In the genomic region with DNA sequence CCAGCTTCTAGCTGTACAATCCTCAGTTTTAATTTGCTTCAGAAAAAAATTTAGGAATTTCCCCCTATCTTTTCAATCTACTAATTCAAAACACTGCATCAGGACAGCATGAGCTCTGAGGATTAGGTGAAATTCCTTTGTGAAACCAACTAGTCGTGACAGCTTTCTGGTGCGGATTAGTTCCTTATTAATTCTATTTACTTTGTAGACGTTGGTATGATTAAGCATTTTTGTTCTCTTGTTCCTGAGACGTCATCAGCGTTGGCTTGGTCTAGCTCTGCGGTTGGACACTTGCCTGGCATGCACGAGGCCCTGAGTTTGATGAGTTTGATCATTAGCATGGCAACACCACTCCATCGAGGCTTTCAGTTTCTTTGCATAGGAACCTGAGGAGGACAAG, we compare ENCODE assay signal across 13 mouse cellular contexts.
"Had no signal": no experiment of that assay in that cellular context is flagged by ENCODE, and none has a peak within 500 bp of the region (broad histone marks: within the 10 kb centered on the region; RNA-seq: fewer than 3 reads in every experiment).

No protein-coding gene starts in this region.

- H3K27ac ChIP-seq: kidney, postnatal 0 days; left cerebral cortex, adult 2 months; limb, embryonic 12.5 days; liver, embryonic 13.5 days; lung, embryonic 15.5 days; neural tube, embryonic 13.5 days had no signal

- H3K4me3 ChIP-seq: left cerebral cortex, adult 2 months; limb, embryonic 12.5 days; liver, embryonic 13.5 days; lung, embryonic 15.5 days; neural tube, embryonic 13.5 days had no signal

- H3K27me3 ChIP-seq: limb, embryonic 12.5 days; liver, embryonic 13.5 days; lung, embryonic 15.5 days; neural tube, embryonic 13.5 days had no signal

- ATAC-seq: intestine, embryonic 16.5 days; liver, postnatal 0 days; midbrain, embryonic 16.5 days had no signal

- H3K9ac ChIP-seq: limb, embryonic 12.5 days; liver, embryonic 13.5 days; liver, postnatal 0 days; lung, embryonic 15.5 days; neural tube, embryonic 13.5 days had no signal

- H3K9me3 ChIP-seq: liver, embryonic 13.5 days; lung, embryonic 15.5 days; neural tube, embryonic 13.5 days had no signal

- H3K36me3 ChIP-seq: limb, embryonic 12.5 days; liver, embryonic 13.5 days; lung, embryonic 15.5 days; neural tube, embryonic 13.5 days had no signal

- H3K4me2 ChIP-seq: limb, embryonic 12.5 days; liver, embryonic 13.5 days; lung, embryonic 15.5 days; neural tube, embryonic 13.5 days had no signal

- DNase-seq: liver; liver, embryonic 13.5 days; liver, postnatal 0 days; lung, postnatal 14 days; right cerebral cortex, postnatal 25 days; thymus, postnatal 4 days had no signal

- H3K4me1 ChIP-seq: limb, embryonic 12.5 days; liver, embryonic 13.5 days; lung, embryonic 15.5 days; neural tube, embryonic 13.5 days had no signal
